Mouse (Mus musculus) forebrain, embryonic 15.5 days (tissue): ENCODE measurements around the gene Eogt. TPM values are rescaled to one million over a fixed set of nuclear protein-coding genes. Genes with fewer than 3 reads are reported as not detected.

Source experiments
- ATAC-seq: fragments of 200-750 bp; cut with Nextera tagmentation; replicated peaks from 2 replicates; pipeline ENCODE4 v1.8.0; 2017; ENCODE audit warnings: mild to moderate bottlenecking, moderate TSS enrichment, moderate library complexity
- H3K27ac ChIP-seq: fragments of 300-500 bp; sonication (generic); replicated peaks from 2 replicates; pipeline ENCODE4 v1.5.1; 2015; ENCODE audit warnings: mild to moderate bottlenecking, inconsistent platforms
- H3K27me3 ChIP-seq: fragments of 300-500 bp; sonication (generic); 2 replicates; pipeline ENCODE4 v1.6.1; 2015; ENCODE audit warnings: inconsistent platforms
- H3K36me3 ChIP-seq: fragments of 300-500 bp; sonication (generic); 2 replicates; pipeline ENCODE4 v1.6.1; 2015; ENCODE audit warnings: mild to moderate bottlenecking, inconsistent platforms
- H3K4me1 ChIP-seq: fragments of 300-500 bp; sonication (generic); 2 replicates; pipeline ENCODE4 v1.6.1; 2015; ENCODE audit warnings: inconsistent platforms
- H3K4me2 ChIP-seq: fragments of 300-500 bp; sonication (generic); replicated peaks from 2 replicates; pipeline ENCODE4 v1.6.1; 2015; ENCODE audit warnings: mild to moderate bottlenecking, inconsistent platforms
- H3K4me3 ChIP-seq: fragments of 300-500 bp; sonication (generic); 2 replicates; pipeline ENCODE4 v1.5.1; 2015; ENCODE audit warnings: mild to moderate bottlenecking, inconsistent platforms
- H3K9ac ChIP-seq: fragments of 300-500 bp; sonication (generic); replicated peaks from 2 replicates; pipeline ENCODE4 v1.6.1; 2015; ENCODE audit warnings: mild to moderate bottlenecking, inconsistent platforms
- H3K9me3 ChIP-seq: fragments of 300-500 bp; sonication (generic); 2 replicates; pipeline ENCODE4 v1.6.1; 2016; ENCODE audit warnings: inconsistent platforms
- WGBS: fragments of 180-500 bp; shearing (Covaris S2); methylation state at CpG from one replicate; pipeline ENCODE4 v1.1.7; 2015; ENCODE audit warnings: mixed read lengths; 5-methylcytosine and 5-hydroxymethylcytosine counted together
- polyA plus RNA-seq: library from polyadenylated mRNA; unstranded; fragments of >200 nt; fragmentation: Nextera tagmentation; extraction: Ambion mirVana; gene quantifications from 2 replicates; pipeline ENCODE4 v1.2.1, GENCODE M21; 2015

Gene Eogt
- polyA plus RNA-seq, 1 experiment from 2014 or later, result 8.2 TPM

DNA sequence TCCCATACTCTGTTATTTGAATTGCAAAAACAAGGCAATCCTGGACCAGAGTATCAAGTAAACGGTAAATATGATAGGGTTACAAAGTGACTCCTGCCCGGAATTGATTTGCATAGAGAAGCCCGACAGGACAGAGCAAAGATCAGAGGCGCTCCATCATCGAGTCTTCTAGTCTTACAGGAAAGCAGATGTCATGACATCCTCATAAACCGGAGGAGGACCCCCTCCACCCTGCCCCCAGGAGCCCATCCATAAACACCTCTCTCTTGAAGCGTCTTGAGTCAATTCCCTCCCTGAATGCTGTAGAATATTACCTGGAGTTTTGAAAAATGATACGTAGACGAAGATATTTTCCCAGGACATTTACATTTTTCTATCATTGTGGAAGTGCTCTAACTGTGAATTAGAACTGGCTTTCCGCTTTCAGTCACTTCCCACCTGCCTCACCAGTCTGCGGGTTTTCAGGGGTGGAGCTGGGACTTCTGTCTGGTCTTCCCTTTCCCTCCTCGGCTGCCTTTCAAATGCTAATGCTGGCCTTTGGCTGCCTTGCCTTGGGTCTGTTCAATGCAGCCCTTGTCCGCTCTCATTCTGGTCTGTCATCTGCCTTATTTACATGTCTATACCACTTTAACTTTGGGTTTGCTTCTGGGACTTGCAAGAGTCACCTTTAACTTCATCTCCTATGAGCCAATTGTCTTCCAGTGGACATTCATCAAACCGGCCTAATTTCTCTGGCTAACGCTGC lies 46.9 kb downstream of the Eogt start:
- H3K4me3 ChIP-seq, result no peak overlapping the region
- H3K4me2 ChIP-seq, result peak overlapping the region; percentile 19; the same call in 1 of the 2 replicates
- no peaks in the 10 kb centered on the region for H3K36me3 ChIP-seq
- no peak for ATAC-seq
- 4% methylated on average over 15 of the region's 15 CpGs for WGBS
- H3K27ac ChIP-seq, result no peak overlapping the region
- peaks cover 15% of the 10 kb centered on the region for H3K4me1 ChIP-seq
- no peaks in the 10 kb centered on the region for H3K9me3 ChIP-seq
- no peak overlapping the region for H3K9ac ChIP-seq
- H3K27me3 ChIP-seq, result no peaks in the 10 kb centered on the region; the same call in 1 of the 2 replicates

DNA sequence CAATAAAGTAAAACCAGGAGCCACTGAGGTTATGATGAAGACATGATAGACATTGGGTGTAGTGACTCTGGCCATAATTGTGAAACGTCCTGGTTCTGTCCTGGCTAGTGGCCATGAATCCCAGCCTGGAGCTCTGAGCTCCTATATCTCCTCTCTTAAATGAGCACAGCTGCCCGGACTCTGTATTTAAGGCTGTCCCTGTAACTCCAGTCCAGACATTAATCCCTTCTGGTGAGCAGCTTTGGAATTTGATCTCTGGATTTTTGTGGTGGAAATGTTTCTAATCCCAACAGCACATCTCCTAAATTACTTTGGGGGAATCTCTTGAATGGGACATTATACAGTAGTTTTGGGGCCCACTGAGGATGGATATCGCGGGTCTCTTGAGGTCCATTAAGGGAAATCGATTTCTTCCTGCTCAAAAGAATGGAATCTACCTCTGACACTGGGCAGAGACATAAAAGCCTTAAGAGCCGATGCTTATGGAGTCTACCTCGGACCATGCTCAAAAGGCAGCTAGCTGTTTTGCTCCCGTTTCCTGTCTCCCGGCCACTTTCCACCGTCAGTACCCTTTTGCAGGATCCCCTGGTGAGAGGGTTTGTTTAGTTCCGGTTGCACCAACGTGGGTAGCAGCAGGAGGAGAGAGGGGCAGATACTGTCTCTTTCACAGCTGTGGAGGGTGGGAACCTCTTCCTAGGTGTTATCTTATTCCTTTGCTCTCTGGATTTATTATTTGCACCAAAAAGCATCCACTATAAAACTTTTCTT lies 47.6 kb downstream of the Eogt start:
- H3K36me3 ChIP-seq, result no peaks in the 10 kb centered on the region
- no peak overlapping the region for H3K4me2 ChIP-seq
- H3K9me3 ChIP-seq, result no peaks in the 10 kb centered on the region
- peaks cover 15% of the 10 kb centered on the region for H3K4me1 ChIP-seq
- no peaks in the 10 kb centered on the region; the same call in 1 of the 2 replicates for H3K27me3 ChIP-seq
- ATAC-seq, result no peak
- no peak overlapping the region for H3K9ac ChIP-seq
- no peak overlapping the region for H3K4me3 ChIP-seq
- H3K27ac ChIP-seq, result no peak overlapping the region
- whole genome bisulfite sequencing, result 29% methylated on average over 12 of the region's 12 CpGs

DNA sequence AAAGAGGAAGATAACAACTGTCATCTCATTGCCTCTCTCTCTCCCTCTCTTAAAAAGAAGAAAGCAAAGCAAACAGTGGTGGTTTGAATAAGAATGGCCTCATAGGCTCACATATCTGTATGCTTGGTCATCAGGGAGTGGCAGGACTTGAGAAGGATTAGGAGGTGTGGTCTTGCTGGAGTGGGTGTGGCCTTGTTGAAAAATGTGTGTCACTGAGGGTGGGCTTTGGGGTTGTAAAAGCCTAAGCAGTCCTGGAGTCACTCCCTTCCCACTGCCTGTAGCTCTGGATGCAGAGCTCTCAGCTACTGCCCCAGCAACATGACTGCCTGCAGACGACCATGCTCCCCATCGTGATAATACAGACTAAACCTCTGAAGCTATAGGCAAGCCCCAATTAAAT lies 66.6 kb downstream of the Eogt start:
- ATAC-seq, result no peak
- H3K27me3 ChIP-seq, result no peaks in the 10 kb centered on the region
- WGBS, result 94% methylated on average over 2 of the region's 2 CpGs

DNA sequence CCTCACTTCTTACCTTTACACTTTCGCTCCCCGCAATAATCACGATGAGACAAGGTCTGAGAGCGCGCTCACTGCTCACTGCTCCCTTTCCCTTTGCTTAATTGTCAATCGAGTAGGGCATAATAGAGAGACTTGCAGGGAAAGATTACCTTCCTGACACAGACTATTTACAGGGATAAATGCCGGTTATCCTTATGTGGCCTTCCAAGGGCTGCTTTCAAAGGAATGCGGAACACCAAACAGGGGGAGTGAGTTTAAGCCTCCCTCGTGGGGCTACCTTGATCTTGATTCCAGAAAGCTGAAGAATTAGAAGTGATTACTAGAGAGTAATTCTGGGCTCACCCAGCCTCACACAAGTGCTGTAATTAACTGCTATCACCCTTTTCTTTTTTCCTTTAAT lies 69.0 kb downstream of the Eogt start:
- no peak overlapping the region for H3K4me2 ChIP-seq
- no peak for ATAC-seq
- no peaks in the 10 kb centered on the region for H3K9me3 ChIP-seq
- no peaks in the 10 kb centered on the region for H3K36me3 ChIP-seq
- H3K9ac ChIP-seq, result no peak overlapping the region
- H3K27ac ChIP-seq, result peak overlapping the region; percentile 17; the same call in 1 of the 2 replicates
- H3K4me3 ChIP-seq, result no peak overlapping the region
- H3K4me1 ChIP-seq, result peaks cover 6% of the 10 kb centered on the region
- no peaks in the 10 kb centered on the region for H3K27me3 ChIP-seq
- 18% methylated on average over 9 of the region's 9 CpGs for WGBS

More for the DNA sequence above, 66.6 kb downstream of the Eogt start:
- no peaks in the 10 kb centered on the region for H3K36me3 ChIP-seq
- H3K4me3 ChIP-seq, result no peak overlapping the region
- no peak overlapping the region for H3K4me2 ChIP-seq
- H3K4me1 ChIP-seq, result peaks cover 6% of the 10 kb centered on the region
- no peak overlapping the region for H3K27ac ChIP-seq
- H3K9me3 ChIP-seq, result no peaks in the 10 kb centered on the region
- no peak overlapping the region for H3K9ac ChIP-seq

- peaks cover 22% of the 10 kb centered on the region for H3K27me3 ChIP-seq
- H3K9me3 ChIP-seq, result no peaks in the 10 kb centered on the region
- no peaks in the 10 kb centered on the region for H3K36me3 ChIP-seq
- no peak within 1 kb of the TSS for H3K9ac ChIP-seq
- peaks cover 13% of the 10 kb centered on the region for H3K4me1 ChIP-seq
- under 1% methylated on average over 30 of the region's 30 CpGs for WGBS
- H3K4me2 ChIP-seq, result peak within 1 kb of the TSS; percentile 53
- peak; percentile 80 for ATAC-seq
- no peak within 1 kb of the TSS for H3K27ac ChIP-seq
- peak within 1 kb of the TSS; percentile 32 for H3K4me3 ChIP-seq
Measured at GRCm38 (mm10) chr6:97060074-97060681, 88.8 kb downstream of the Eogt start, which contains the start of gene Fam19a4. Fam19a4 (minus strand) TSS chr6:97060413.

Other genes starting within 250 kb of the Eogt start
- 0.55 and 0.70 TPM in 2 replicates for gene Fam19a4, start 88.8 kb downstream of the Eogt start, polyA plus RNA-seq
- 36.4 and 37.4 TPM in 2 replicates for gene Tmf1, start 29.9 kb upstream of the Eogt start, polyA plus RNA-seq
- 98.7 and 102 TPM in 2 replicates for gene Uba3, start 56.5 kb upstream of the Eogt start, polyA plus RNA-seq
- gene Arl6ip5, start 61.5 kb upstream of the Eogt start, polyA plus RNA-seq, result 111 and 114 TPM in 2 replicates
- 0.08 TPM in 2 replicates for gene Lmod3, start 103.6 kb upstream of the Eogt start, polyA plus RNA-seq